Mouse (Mus musculus): ENCODE data around the gene Wdr60. TPM values are rescaled to one million over a fixed set of nuclear protein-coding genes. Genes with fewer than 3 reads are reported as not detected.

Wdr60 gene
- total and polyA plus RNA-seq, 3 experiments: 13.5 to 68.6 (median 30.0) TPM

DNA sequence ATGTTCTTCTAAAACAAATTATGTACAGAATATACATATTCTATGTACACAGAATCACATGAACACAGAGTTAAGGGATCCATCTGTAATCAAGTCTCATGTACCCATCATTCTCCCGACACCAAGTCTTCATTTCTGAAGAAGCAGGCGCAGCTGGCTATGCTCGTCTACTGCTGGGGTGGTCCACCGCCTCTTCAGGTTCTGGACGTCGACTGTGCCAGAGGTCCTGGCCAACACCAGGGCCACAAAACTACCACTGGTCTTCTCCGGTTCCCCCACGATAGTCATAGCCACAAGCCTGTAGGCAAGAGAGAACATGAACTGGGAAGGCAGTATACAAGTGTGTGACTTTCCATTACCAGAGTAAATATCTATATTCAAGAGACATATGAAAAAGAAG, 55.3 kb downstream of the Wdr60 start:
- H3K27me3 ChIP-seq (ENCODE audit: insufficient read depth, low read length): no peaks in the 10 kb centered on the region
- no peak for ATAC-seq (ENCODE audit: extremely low read depth, insufficient number of reproducible peaks, low FRiP score, poor library complexity, severe bottlenecking)
- no peak for DNase-seq (ENCODE audit: low spot score)
- H3K4me3 ChIP-seq (ENCODE audit: low read depth, low read length): no peak overlapping the region
- peaks cover 46% of the 10 kb centered on the region for H3K36me3 ChIP-seq (replicated peaks)
- no peaks in the 10 kb centered on the region for H3K9me3 ChIP-seq (replicated peaks)
- H3K4me1 ChIP-seq (ENCODE audit: insufficient read depth, low read depth, low read length): no peaks in the 10 kb centered on the region
- TF ChIP-seq POLR2AphosphoS5 (IDR thresholded peaks at IDR 0.05; ENCODE audit: insufficient replicate concordance, low read depth, low read length): no peak

DNA sequence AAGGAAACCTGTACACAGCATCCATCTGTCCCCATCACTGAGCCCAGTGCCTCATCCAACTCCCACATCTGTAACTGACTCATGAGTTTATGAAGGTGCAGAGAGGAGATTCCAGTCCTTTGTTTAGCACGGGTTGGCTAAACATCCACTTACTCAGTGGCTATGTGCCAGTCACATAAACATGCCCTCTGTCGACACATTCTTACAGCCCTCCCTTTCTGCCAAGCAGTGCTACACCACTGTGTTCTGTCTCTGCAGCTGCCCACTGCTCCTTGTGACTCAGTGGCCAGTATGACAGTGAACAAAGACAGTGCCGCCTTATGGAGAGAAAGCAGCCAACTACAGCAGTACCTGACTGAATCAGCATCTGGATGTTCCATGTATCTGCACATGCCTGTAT, 57.1 kb downstream of the Wdr60 start:
- H3K4me1 ChIP-seq (ENCODE audit: insufficient read depth, low read depth, low read length): no peaks in the 10 kb centered on the region
- DNase-seq (ENCODE audit: low spot score) (no peak), ATAC-seq (ENCODE audit: extremely low read depth, insufficient number of reproducible peaks, low FRiP score, poor library complexity, severe bottlenecking) (no peak)
- H3K4me3 ChIP-seq (ENCODE audit: low read depth, low read length): no peak overlapping the region
- no peaks in the 10 kb centered on the region for H3K9me3 ChIP-seq (replicated peaks)
- H3K27me3 ChIP-seq (ENCODE audit: insufficient read depth, low read length): no peaks in the 10 kb centered on the region
- H3K36me3 ChIP-seq (replicated peaks): peaks cover 33% of the 10 kb centered on the region
- TF ChIP-seq POLR2AphosphoS5 (IDR thresholded peaks at IDR 0.05; ENCODE audit: insufficient replicate concordance, low read depth, low read length): no peak
- TF ChIP-seq CTCF (IDR thresholded peaks at IDR 0.05; ENCODE audit: low read depth, low read length): no peak
- TF ChIP-seq GATA2 (IDR thresholded peaks at IDR 0.05; ENCODE audit: borderline replicate concordance, low read depth, low read length): no peak
- TF ChIP-seq GATA1 (IDR thresholded peaks at IDR 0.05; ENCODE audit: borderline replicate concordance, low read length): no peak
- no peak for TF ChIP-seq TAL1 (conservative IDR thresholded peaks at IDR 0.05; ENCODE audit: low read depth, low read length)

DNA sequence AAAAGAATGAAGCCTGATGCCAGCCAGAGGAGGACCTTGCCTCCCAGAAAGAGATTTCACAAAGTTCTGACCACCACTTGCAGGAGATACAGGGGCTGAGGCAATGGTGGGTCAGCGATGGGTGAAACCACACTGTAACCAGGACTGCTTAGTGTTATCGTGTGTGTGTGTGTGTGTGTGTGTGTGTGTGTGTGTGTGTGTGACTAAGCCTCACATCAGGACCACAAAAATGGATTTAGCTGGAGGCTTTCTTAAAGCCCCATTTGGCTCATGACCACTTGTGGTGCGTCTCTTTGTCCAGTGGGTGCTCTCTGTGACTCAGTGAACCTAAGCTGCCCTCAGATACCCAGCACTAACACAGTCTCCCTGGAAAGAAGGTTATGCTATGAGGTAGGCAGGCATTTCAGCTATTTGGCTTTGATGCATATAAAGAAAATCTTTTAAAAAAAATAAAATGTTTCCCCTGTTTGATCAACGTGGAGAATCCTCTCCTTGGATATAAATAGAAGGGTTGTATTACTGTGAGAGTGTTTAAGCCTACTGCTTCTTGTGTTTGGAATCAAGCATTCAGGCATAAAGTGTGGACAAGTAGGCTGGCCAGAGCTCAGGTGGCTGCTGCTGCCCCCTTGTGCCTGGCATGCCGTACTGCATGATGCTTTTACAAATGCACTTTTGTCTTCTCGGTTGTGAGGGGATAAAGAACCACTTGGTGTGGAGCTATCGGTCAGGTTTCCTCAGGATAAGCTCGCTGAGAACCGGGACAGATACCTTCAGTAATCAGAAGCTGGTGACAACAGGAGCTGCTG, 60.4 kb downstream of the Wdr60 start:
- ATAC-seq (ENCODE audit: extremely low read depth, insufficient number of reproducible peaks, low FRiP score, poor library complexity, severe bottlenecking) (peak; percentile 80), DNase-seq (ENCODE audit: low spot score) (peak; percentile 19)
- TF ChIP-seq GATA2 (IDR thresholded peaks at IDR 0.05; ENCODE audit: borderline replicate concordance, low read depth, low read length) (no peak), TAL1 (conservative IDR thresholded peaks at IDR 0.05; ENCODE audit: low read depth, low read length) (no peak), CTCF (IDR thresholded peaks at IDR 0.05; ENCODE audit: low read depth, low read length) (peak; percentile 91), GATA1 (IDR thresholded peaks at IDR 0.05; ENCODE audit: borderline replicate concordance, low read length) (no peak), POLR2AphosphoS5 (IDR thresholded peaks at IDR 0.05; ENCODE audit: insufficient replicate concordance, low read depth, low read length) (no peak)
- Histone ChIP-seq H3K36me3 (replicated peaks) (peaks cover 13% of the 10 kb centered on the region), H3K9me3 (replicated peaks) (no peaks in the 10 kb centered on the region), H3K4me3 (ENCODE audit: low read depth, low read length) (no peak overlapping the region), H3K4me1 (ENCODE audit: insufficient read depth, low read depth, low read length) (no peaks in the 10 kb centered on the region), H3K27me3 (ENCODE audit: insufficient read depth, low read length) (peaks cover 2% of the 10 kb centered on the region)

DNA sequence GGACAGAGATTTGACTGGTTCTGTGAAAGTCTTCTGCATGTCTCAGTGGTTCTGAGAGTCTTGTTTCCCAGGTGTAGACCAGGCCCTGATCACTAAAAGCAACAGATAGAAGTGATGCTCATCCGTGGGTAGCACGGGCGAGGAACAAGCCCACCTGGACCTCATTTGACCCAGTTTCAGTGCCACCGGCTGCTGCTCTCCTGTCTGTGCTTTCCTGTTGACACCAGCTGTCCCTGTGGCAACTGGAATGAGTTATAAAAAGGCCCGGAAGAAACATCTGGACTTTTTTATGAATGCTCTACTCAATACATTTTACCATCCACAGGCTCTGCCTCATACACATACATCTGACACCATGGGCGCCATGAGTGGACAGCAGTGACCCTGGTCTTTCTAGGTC, 64.0 kb downstream of the Wdr60 start:
- no peak for TF ChIP-seq CTCF (IDR thresholded peaks at IDR 0.05; ENCODE audit: low read depth, low read length)
- TF ChIP-seq POLR2AphosphoS5 (IDR thresholded peaks at IDR 0.05; ENCODE audit: insufficient replicate concordance, low read depth, low read length): no peak
- TF ChIP-seq GATA1 (IDR thresholded peaks at IDR 0.05; ENCODE audit: borderline replicate concordance, low read length): no peak
- no peak for TF ChIP-seq TAL1 (conservative IDR thresholded peaks at IDR 0.05; ENCODE audit: low read depth, low read length)
- TF ChIP-seq GATA2 (IDR thresholded peaks at IDR 0.05; ENCODE audit: borderline replicate concordance, low read depth, low read length): no peak
- no peaks in the 10 kb centered on the region for H3K36me3 ChIP-seq (replicated peaks)
- peaks cover 6% of the 10 kb centered on the region for H3K27me3 ChIP-seq (ENCODE audit: insufficient read depth, low read length)
- no peaks in the 10 kb centered on the region for H3K4me1 ChIP-seq (ENCODE audit: insufficient read depth, low read depth, low read length)
- DNase-seq (ENCODE audit: low spot score) (no peak), ATAC-seq (ENCODE audit: extremely low read depth, insufficient number of reproducible peaks, low FRiP score, poor library complexity, severe bottlenecking) (no peak)
- H3K9me3 ChIP-seq (replicated peaks): no peaks in the 10 kb centered on the region
- no peak overlapping the region for H3K4me3 ChIP-seq (ENCODE audit: low read depth, low read length)

DNA sequence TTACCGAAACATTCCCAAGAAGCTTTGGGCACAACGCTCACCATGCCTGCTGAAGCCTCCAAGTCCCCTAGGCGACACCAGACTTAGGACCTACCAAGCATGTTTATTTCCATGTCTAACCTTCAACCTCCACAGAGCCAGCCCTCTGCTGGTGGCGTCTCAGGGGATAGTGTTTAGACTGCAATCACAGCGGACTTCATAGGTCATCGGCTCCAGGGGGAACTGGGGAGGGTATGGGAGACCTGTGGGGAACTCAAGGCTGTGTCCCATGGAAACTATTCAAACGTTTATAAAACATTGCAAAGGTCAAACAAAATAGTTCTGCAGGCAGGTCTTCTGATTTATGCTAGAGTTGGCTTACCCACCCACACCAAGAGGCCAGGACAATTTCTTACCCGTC, 66.6 kb downstream of the Wdr60 start:
- ATAC-seq (ENCODE audit: extremely low read depth, insufficient number of reproducible peaks, low FRiP score, poor library complexity, severe bottlenecking): no peak
- no peak for TF ChIP-seq GATA1 (IDR thresholded peaks at IDR 0.05; ENCODE audit: borderline replicate concordance, low read length)
- TF ChIP-seq CTCF (IDR thresholded peaks at IDR 0.05; ENCODE audit: low read depth, low read length): no peak
- no peak for TF ChIP-seq GATA2 (IDR thresholded peaks at IDR 0.05; ENCODE audit: borderline replicate concordance, low read depth, low read length)
- no peak for TF ChIP-seq POLR2AphosphoS5 (IDR thresholded peaks at IDR 0.05; ENCODE audit: insufficient replicate concordance, low read depth, low read length)
- TF ChIP-seq TAL1 (conservative IDR thresholded peaks at IDR 0.05; ENCODE audit: low read depth, low read length): no peak
- Histone ChIP-seq H3K4me1 (ENCODE audit: insufficient read depth, low read depth, low read length) (no peaks in the 10 kb centered on the region), H3K9me3 (replicated peaks) (no peaks in the 10 kb centered on the region), H3K4me3 (ENCODE audit: low read depth, low read length) (no peak overlapping the region), H3K36me3 (replicated peaks) (no peaks in the 10 kb centered on the region), H3K27me3 (ENCODE audit: insufficient read depth, low read length) (peaks cover 6% of the 10 kb centered on the region)
- no peak for DNase-seq (ENCODE audit: low spot score)

DNA sequence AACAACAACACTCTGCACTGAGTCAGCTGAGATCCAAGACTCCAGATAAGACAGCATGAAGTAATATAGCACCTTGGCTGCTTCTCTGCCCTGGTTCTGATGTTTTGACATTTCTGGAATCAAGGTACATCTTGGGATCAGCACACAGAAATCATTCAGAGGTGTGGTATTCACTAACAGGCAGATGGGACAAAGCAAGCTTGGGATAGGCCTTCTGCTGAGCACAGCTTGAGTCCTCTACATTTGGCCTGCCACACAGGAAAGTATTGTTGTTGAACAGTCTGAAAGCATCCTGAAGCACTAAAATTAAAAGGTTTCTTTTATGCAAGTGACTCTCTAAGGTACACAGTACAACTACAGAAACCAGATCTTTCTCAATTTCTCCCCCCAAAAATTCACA, 68.2 kb downstream of the Wdr60 start:
- no peaks in the 10 kb centered on the region for H3K9me3 ChIP-seq (replicated peaks)
- peaks cover 6% of the 10 kb centered on the region for H3K27me3 ChIP-seq (ENCODE audit: insufficient read depth, low read length)
- no peak overlapping the region for H3K4me3 ChIP-seq (ENCODE audit: low read depth, low read length)
- ATAC-seq (ENCODE audit: extremely low read depth, insufficient number of reproducible peaks, low FRiP score, poor library complexity, severe bottlenecking) (no peak), DNase-seq (ENCODE audit: low spot score) (no peak)
- TF ChIP-seq GATA1 (IDR thresholded peaks at IDR 0.05; ENCODE audit: borderline replicate concordance, low read length) (no peak), POLR2AphosphoS5 (IDR thresholded peaks at IDR 0.05; ENCODE audit: insufficient replicate concordance, low read depth, low read length) (no peak), CTCF (IDR thresholded peaks at IDR 0.05; ENCODE audit: low read depth, low read length) (no peak), TAL1 (conservative IDR thresholded peaks at IDR 0.05; ENCODE audit: low read depth, low read length) (no peak), GATA2 (IDR thresholded peaks at IDR 0.05; ENCODE audit: borderline replicate concordance, low read depth, low read length) (no peak)
- H3K4me1 ChIP-seq (ENCODE audit: insufficient read depth, low read depth, low read length): no peaks in the 10 kb centered on the region
- H3K36me3 ChIP-seq (replicated peaks): no peaks in the 10 kb centered on the region
